In the genomic region with DNA sequence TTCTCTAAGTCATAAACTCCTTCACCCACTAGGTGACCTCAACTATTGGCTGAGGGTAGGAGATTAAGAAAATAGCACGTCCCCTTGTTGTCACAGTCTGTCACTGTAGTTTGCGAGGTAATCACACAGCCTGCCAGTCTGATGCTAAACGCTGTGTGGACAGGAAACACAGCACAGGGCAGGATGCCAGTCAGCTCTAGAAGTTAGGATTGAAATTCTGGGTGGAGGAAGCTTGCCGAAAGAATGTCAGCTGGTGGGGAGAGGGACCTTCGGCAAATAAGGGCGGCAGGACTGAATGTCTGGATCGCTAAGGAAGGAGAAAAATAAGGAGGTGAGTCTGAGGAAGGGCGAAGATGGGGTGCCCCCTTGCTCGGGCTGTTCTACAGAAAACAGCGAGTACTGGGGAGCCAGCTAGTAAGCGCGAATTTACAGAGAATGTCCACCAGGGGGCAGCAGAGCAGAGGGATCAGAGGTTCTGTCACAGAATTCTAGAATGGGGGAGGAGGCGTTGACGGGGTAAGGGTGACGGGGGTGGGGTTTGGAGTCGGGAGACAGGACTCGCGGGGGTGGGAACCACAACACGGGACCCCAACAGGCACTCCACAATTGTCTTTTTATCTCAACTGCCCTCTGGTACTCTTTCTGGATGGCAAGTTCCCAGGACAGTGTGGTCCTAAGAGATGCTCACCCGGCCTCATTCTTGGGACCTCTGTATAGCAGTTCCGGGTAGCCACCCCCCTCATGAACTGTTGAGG, we compare ENCODE assay signal across 8 mouse cellular contexts. TPM values are rescaled to one million over a fixed set of nuclear protein-coding genes. Genes with fewer than 3 reads are reported as not detected.
DNase-seq lines count a peak whose midpoint lies in the region; ATAC-seq lines count a peak whose summit lies in the region.

No protein-coding gene starts in this region.

- H3K9ac ChIP-seq in hindbrain, embryonic 12.5 days = 0 out of 2 replicates have a peak overlapping the region, but pooled peaks have one; percentile 27

- H3K9me3 ChIP-seq in hindbrain, embryonic 12.5 days (replicated peaks) = no peaks in the 10 kb centered on the region
- peaks cover 9% of the 10 kb centered on the region; the same call in 1 of the 2 replicates for H3K9me3 ChIP-seq in megakaryocyte, embryonic 14.5 days

- DNase-seq in Muller cell, postnatal 12 days (ENCODE audit: inconsistent ontology term) = peak; percentile 56
- DNase-seq in cerebellum, adult 9-10 months = peak; percentile 71
- peak; percentile 63 to 84 for DNase-seq in frontal cortex, postnatal 10 days (ENCODE audit: low spot score in 2 of 2)
- DNase-seq in layer of hippocampus, postnatal 25 days (ENCODE audit: extremely low spot score in 1 of 2, low spot score in 1 of 2) = peak; percentile 87 to 94
- peak; percentile 82 to 93 for DNase-seq in right cerebral cortex, adult 2 months (ENCODE audit: low spot score in 2 of 2)
- DNase-seq in urinary bladder, postnatal 10 days (ENCODE audit: low spot score) = peak; percentile 54

- no peak overlapping the region for H3K27ac ChIP-seq in hindbrain, embryonic 12.5 days

- peak overlapping the region; percentile 51 for H3K4me2 ChIP-seq in hindbrain, embryonic 12.5 days (replicated peaks)

- H3K36me3 ChIP-seq in hindbrain, embryonic 12.5 days = no peaks in the 10 kb centered on the region
- H3K36me3 ChIP-seq in megakaryocyte, embryonic 14.5 days (replicated peaks; ENCODE audit: low read length) = no peaks in the 10 kb centered on the region

- peak overlapping the region; percentile 14; the same call in 1 of the 2 replicates for H3K4me3 ChIP-seq in hindbrain, embryonic 12.5 days
- peak overlapping the region; percentile 57 for H3K4me3 ChIP-seq in megakaryocyte, embryonic 14.5 days (replicated peaks)

- ATAC-seq in hindbrain, embryonic 12.5 days (ENCODE audit: low FRiP score) = peak; percentile 35

- peaks cover 6% of the 10 kb centered on the region for H3K4me1 ChIP-seq in hindbrain, embryonic 12.5 days
- peaks cover 14% of the 10 kb centered on the region for H3K4me1 ChIP-seq in megakaryocyte, embryonic 14.5 days

- H3K27me3 ChIP-seq in hindbrain, embryonic 12.5 days = peaks cover 10% of the 10 kb centered on the region
- H3K27me3 ChIP-seq in megakaryocyte, embryonic 14.5 days (replicated peaks) = peaks cover 52% of the 10 kb centered on the region

- WGBS in hindbrain, embryonic 12.5 days = 17% methylated on average over 21 of the region's 21 CpGs

RNA-seq across cellular contexts. Expression of a gene that starts 33.3 kb away (rescaled TPM):
- polyA plus RNA-seq in hindbrain, embryonic 12.5 days (2016; fragmentation: Nextera tagmentation; extraction: Ambion mirVana) = 0.09 TPM in 2 replicates
- under 1 TPM; 0.32 to 0.63 TPM for total RNA-seq in layer of hippocampus, postnatal 25 days (2021)
- polyA plus RNA-seq in megakaryocyte, embryonic 14.5 days (2012; ENCODE audit: insufficient read depth, low replicate concordance) = 0.06 and 0.60 TPM in 2 replicates

RNA-seq across cellular contexts. Expression of a gene that starts 43.3 kb away (rescaled TPM):
- 542 and 547 TPM in 2 replicates for polyA plus RNA-seq in hindbrain, embryonic 12.5 days (2016; fragmentation: Nextera tagmentation; extraction: Ambion mirVana)
- 100 to 1,000 TPM; 141 to 171 TPM for total RNA-seq in layer of hippocampus, postnatal 25 days (2021)
- polyA plus RNA-seq in megakaryocyte, embryonic 14.5 days (2012; ENCODE audit: insufficient read depth, low replicate concordance) = 3,634 and 3,734 TPM in 2 replicates

RNA-seq across cellular contexts. Expression of a gene that starts 54.8 kb away (rescaled TPM):
- 30.8 and 32.7 TPM in 2 replicates for polyA plus RNA-seq in hindbrain, embryonic 12.5 days (2016; fragmentation: Nextera tagmentation; extraction: Ambion mirVana)
- total RNA-seq in layer of hippocampus, postnatal 25 days (2021) = 10 to 100 TPM; 24.0 to 34.7 TPM
- polyA plus RNA-seq in megakaryocyte, embryonic 14.5 days (2012; ENCODE audit: insufficient read depth, low replicate concordance) = 12.8 and 23.7 TPM in 2 replicates
